Comparison of ENCODE assay signal across 8 mouse cellular contexts in the genomic region with DNA sequence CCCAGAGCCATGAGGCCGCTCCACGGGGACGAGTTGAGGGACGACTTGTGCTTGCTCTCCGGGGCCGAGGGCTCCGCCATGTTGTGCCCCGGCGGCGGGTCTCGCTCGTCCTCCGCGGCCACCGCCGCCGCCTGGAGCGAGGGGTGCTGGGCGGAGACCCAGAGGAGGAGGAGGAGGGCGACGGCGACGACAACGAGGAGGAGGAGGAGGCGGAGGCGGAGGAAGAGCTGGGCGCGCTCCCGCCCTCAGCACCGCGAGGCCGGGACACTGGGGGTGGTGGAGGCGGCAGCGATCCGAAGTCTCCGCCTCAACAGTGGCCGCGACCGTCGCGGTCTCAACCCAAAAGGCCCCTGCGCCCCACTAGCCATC. TPM values are rescaled to one million over a fixed set of nuclear protein-coding genes. Genes with fewer than 3 reads are reported as not detected.
DNase-seq lines count a peak whose midpoint lies in the region; ATAC-seq lines count a peak whose summit lies in the region.

No protein-coding gene starts in this region.

- WGBS in hindbrain, embryonic 16.5 days: 0% methylated on average over 39 of the region's 42 CpGs
- under 1% methylated on average over 36 of the region's 42 CpGs for WGBS in lung, embryonic 16.5 days
- WGBS in stomach, embryonic 16.5 days: under 1% methylated on average over 31 of the region's 42 CpGs

- no peaks in the 10 kb centered on the region for H3K9me3 ChIP-seq in hindbrain, embryonic 16.5 days (ENCODE audit: control insufficient read depth, low read length)
- no peaks in the 10 kb centered on the region for H3K9me3 ChIP-seq in lung, embryonic 16.5 days (ENCODE audit: control insufficient read depth, low read length)
- H3K9me3 ChIP-seq in stomach, embryonic 16.5 days (replicated peaks; ENCODE audit: control insufficient read depth, low read length): no peaks in the 10 kb centered on the region

- H3K4me1 ChIP-seq in hindbrain, embryonic 16.5 days (ENCODE audit: control insufficient read depth, insufficient read depth, low read depth, low read length): peaks cover 26% of the 10 kb centered on the region
- peaks cover 28% of the 10 kb centered on the region for H3K4me1 ChIP-seq in lung, embryonic 16.5 days (replicated peaks; ENCODE audit: control insufficient read depth, insufficient read depth, low read length)
- H3K4me1 ChIP-seq in stomach, embryonic 16.5 days (ENCODE audit: control insufficient read depth, insufficient read depth, low read length): peaks cover 18% of the 10 kb centered on the region

- no peaks in the 10 kb centered on the region for H3K27me3 ChIP-seq in hindbrain, embryonic 16.5 days (replicated peaks; ENCODE audit: control insufficient read depth, insufficient read depth, low read length)
- H3K27me3 ChIP-seq in lung, embryonic 16.5 days (ENCODE audit: control insufficient read depth, insufficient read depth, low read depth, low read length): no peaks in the 10 kb centered on the region
- no peaks in the 10 kb centered on the region for H3K27me3 ChIP-seq in stomach, embryonic 16.5 days (ENCODE audit: control insufficient read depth, insufficient read depth, low read length)

- no peaks in the 10 kb centered on the region for H3K36me3 ChIP-seq in hindbrain, embryonic 16.5 days (ENCODE audit: control insufficient read depth, insufficient read depth, low read length)
- H3K36me3 ChIP-seq in lung, embryonic 16.5 days (ENCODE audit: control insufficient read depth, insufficient read depth, low read length): no peaks in the 10 kb centered on the region
- H3K36me3 ChIP-seq in stomach, embryonic 16.5 days (ENCODE audit: control insufficient read depth, insufficient read depth, low read length): no peaks in the 10 kb centered on the region

- H3K4me2 ChIP-seq in hindbrain, embryonic 16.5 days (ENCODE audit: low read length): peak overlapping the region; percentile 61
- peak overlapping the region; percentile 72 for H3K4me2 ChIP-seq in lung, embryonic 16.5 days (ENCODE audit: low read depth, low read length)
- H3K4me2 ChIP-seq in stomach, embryonic 16.5 days (ENCODE audit: low read depth, low read length): peak overlapping the region; percentile 76

- H3K4me3 ChIP-seq in hindbrain, embryonic 16.5 days (ENCODE audit: low read length): peak overlapping the region; percentile 98
- H3K4me3 ChIP-seq in lung, embryonic 16.5 days (ENCODE audit: low read length): peak overlapping the region; percentile 98
- peak overlapping the region; percentile 99 for H3K4me3 ChIP-seq in stomach, embryonic 16.5 days (replicated peaks; ENCODE audit: low read length)

- H3K9ac ChIP-seq in hindbrain, embryonic 16.5 days (ENCODE audit: low read depth, low read length): peak overlapping the region; percentile 98
- peak overlapping the region; percentile 100 for H3K9ac ChIP-seq in lung, embryonic 16.5 days (ENCODE audit: low read length)
- peak overlapping the region; percentile 99 for H3K9ac ChIP-seq in stomach, embryonic 16.5 days (ENCODE audit: low read length)

- H3K27ac ChIP-seq in hindbrain, embryonic 16.5 days (ENCODE audit: low read depth, low read length): peak overlapping the region; percentile 97
- peak overlapping the region; percentile 98 for H3K27ac ChIP-seq in lung, embryonic 16.5 days (ENCODE audit: low read length)
- H3K27ac ChIP-seq in stomach, embryonic 16.5 days (ENCODE audit: low read length): peak overlapping the region; percentile 98

- no peak for ATAC-seq in hindbrain, embryonic 16.5 days
- ATAC-seq in lung, embryonic 16.5 days (ENCODE audit: low read depth): peak; percentile 85
- ATAC-seq in stomach, embryonic 16.5 days (ENCODE audit: insufficient read depth, low FRiP score): peak; percentile 87

- DNase-seq in adrenal gland, adult 2 months: peak; percentile 93
- no peak for DNase-seq in adrenal gland, postnatal 14 days
- DNase-seq in urinary bladder, adult 2 months (ENCODE audit: low spot score): peak; percentile 82
- DNase-seq in urinary bladder, postnatal 36 days (ENCODE audit: low spot score in 2 of 2): no peak
- no peak for DNase-seq in retina, embryonic 14.5 days (ENCODE audit: low spot score)

RNA-seq across cellular contexts. Expression of a gene that starts 0.3 kb away (rescaled TPM):
- 100 to 1,000 TPM; 106 to 136 TPM for total RNA-seq in adrenal gland, adult 2 months (2021)
- polyA plus RNA-seq in adrenal gland, adult 2 months (2012; rRNA removed): 91.1 and 95.7 TPM in 2 replicates
- total RNA-seq in adrenal gland, postnatal 14 days (2021): 117 and 124 TPM in 2 replicates
- polyA plus RNA-seq in urinary bladder, adult 2 months (2012; rRNA removed): 65.7 and 75.4 TPM in 2 replicates
- 83.3 and 93.7 TPM in 2 replicates for polyA plus RNA-seq in hindbrain, embryonic 16.5 days (2015; fragmentation: Nextera tagmentation; extraction: Ambion mirVana)
- polyA plus RNA-seq in lung, embryonic 16.5 days (2015; fragmentation: Nextera tagmentation; extraction: Ambion mirVana): 91.3 and 91.9 TPM in 2 replicates
- polyA plus RNA-seq in stomach, embryonic 16.5 days (2015; fragmentation: Nextera tagmentation; extraction: Ambion mirVana): 80.8 and 83.6 TPM in 2 replicates

Comparison
In these comparisons a context has a peak if more than half of its experiments do, and no peak if none do; other contexts are left out.
1. DNase-seq: peak in adrenal gland, adult 2 months (single experiment) and urinary bladder, adult 2 months (single experiment); none in adrenal gland, postnatal 14 days (single experiment), urinary bladder, postnatal 36 days (0 of 2) and retina, embryonic 14.5 days (single experiment).
2. Peak in every context shown above with its lines, with median percentiles within 50 percentile points of each other: H3K27ac ChIP-seq, H3K4me2 ChIP-seq, H3K4me3 ChIP-seq and H3K9ac ChIP-seq.